26 mouse cellular contexts compared by ENCODE assay signal in genomic region chr3:133579671-133580070, GRCm38 (mm10). TPM values are rescaled to one million over a fixed set of nuclear protein-coding genes. Genes with fewer than 3 reads are reported as not detected.
DNase-seq lines count a peak whose midpoint lies in the region; ATAC-seq and TF ChIP-seq lines count a peak whose summit lies in the region.
"Had no signal": no experiment of that assay in that cellular context is flagged by ENCODE, and none has a peak within 500 bp of the region (broad histone marks: within the 10 kb centered on the region; RNA-seq: fewer than 3 reads in every experiment).

No protein-coding gene starts in this region.

- WGBS in kidney, embryonic 14.5 days, result 85% methylated on average over 9 of the region's 9 CpGs

- TF ChIP-seq EP300 in CH12.LX (IDR thresholded peaks at IDR 0.05; ENCODE audit: low read length) (no peak), ES-Bruce4 (IDR thresholded peaks at IDR 0.05; ENCODE audit: insufficient read depth, low read depth, low read length) (no peak)

- H3K27ac ChIP-seq in kidney, embryonic 14.5 days (ENCODE audit: low read depth, low read length), result no peak overlapping the region
- peak overlapping the region; percentile 93 for H3K27ac ChIP-seq in CH12.LX (ENCODE audit: insufficient read depth, low read depth)
- no peak overlapping the region for H3K27ac ChIP-seq in ES-Bruce4 (ENCODE audit: insufficient read depth, low read length)
- H3K27ac ChIP-seq: embryonic facial prominence, embryonic 13.5 days; forebrain, embryonic 12.5 days; forebrain, embryonic 15.5 days; heart, adult 2 months; heart, embryonic 10.5 days; heart, embryonic 13.5 days; hindbrain, embryonic 12.5 days; hindbrain, embryonic 15.5 days had no signal

- no peaks in the 10 kb centered on the region for H3K4me1 ChIP-seq in kidney, embryonic 14.5 days (ENCODE audit: control insufficient read depth, insufficient read depth, low read length)
- H3K4me1 ChIP-seq in CH12.LX (ENCODE audit: control insufficient read depth in 1 of 2, insufficient read depth in 2 of 2) (peaks cover 25 to 71% of the 10 kb centered on the region in 2 experiments), ES-Bruce4 (ENCODE audit: control insufficient read depth, insufficient read depth, low read length) (no peaks in the 10 kb centered on the region)
- H3K4me1 ChIP-seq: forebrain, embryonic 12.5 days; forebrain, embryonic 15.5 days; heart, embryonic 10.5 days; heart, embryonic 13.5 days; hindbrain, embryonic 12.5 days; hindbrain, embryonic 15.5 days had no signal

- DNase-seq in kidney, postnatal 25 days, result no peak
- DNase-seq in CH12.LX (ENCODE audit: extremely low read depth), result peak; percentile 81
- peak; percentile 20 for DNase-seq in splenic B cell, adult 2 months (ENCODE audit: low read depth, low spot score)
- DNase-seq in c-Kit-positive CD71-positive TER-119-positive erythroid progenitor cells, embryonic 14.5 days (ENCODE audit: low spot score), result no peak
- DNase-seq in cerebellum, adult 11 months, result no peak
- DNase-seq: adrenal gland, postnatal 10 days; adrenal gland, postnatal 36 days; B cell, adult 2 months; cerebellum, adult 18-20 months; cerebellum, adult 9-10 months; cerebellum, postnatal 25 days; gastrocnemius, postnatal 25 days; heart, adult 2 months; heart, postnatal 14 days had no signal

- no peak for TF ChIP-seq RAD21 in CH12.LX (IDR thresholded peaks at IDR 0.05; ENCODE audit: low read depth, low read length)

- no peak overlapping the region for H3K4me3 ChIP-seq in kidney, embryonic 14.5 days (ENCODE audit: low read length)
- H3K4me3 ChIP-seq in CH12.LX (replicated peaks in 1 of 3; ENCODE audit: low read depth in 2 of 3, low read length in 2 of 3, poor library complexity in 1 of 3) (peak overlapping the region in 2 of 3 experiments; percentile 12 to 40), ES-Bruce4 (ENCODE audit: low read depth, low read length) (0 out of 2 replicates have a peak overlapping the region, but pooled peaks have one; percentile 18)
- H3K4me3 ChIP-seq: embryonic facial prominence, embryonic 13.5 days; erythroblast, embryonic 14.5 days; forebrain, embryonic 12.5 days; forebrain, embryonic 15.5 days; heart, adult 2 months; heart, embryonic 10.5 days; heart, embryonic 13.5 days; hindbrain, embryonic 12.5 days; hindbrain, embryonic 15.5 days had no signal

- dilution Hi-C loops in CH12.LX (cut with MboI; ENCODE audit: extremely low pct_ligation_motif_present, extremely low pct_unique_long_range_greater_than_20kb, low sequenced_read_pairs), result no loop called here

- no peaks in the 10 kb centered on the region for H3K79me2 ChIP-seq in CH12.LX (replicated peaks; ENCODE audit: control insufficient read depth, extremely low read depth, insufficient read depth, poor library complexity, severe bottlenecking)

- no peak overlapping the region for H3K9ac ChIP-seq in kidney, embryonic 14.5 days (ENCODE audit: low read depth, low read length)
- H3K9ac ChIP-seq in CH12.LX (ENCODE audit: insufficient read depth, low read depth) (peak overlapping the region; percentile 27), ES-Bruce4 (ENCODE audit: low read depth, poor library complexity, severe bottlenecking) (no peak overlapping the region)
- H3K9ac ChIP-seq: embryonic facial prominence, embryonic 13.5 days; forebrain, embryonic 12.5 days; forebrain, embryonic 15.5 days; heart, embryonic 13.5 days; hindbrain, embryonic 12.5 days; hindbrain, embryonic 15.5 days had no signal

- 0 out of 2 replicates have a peak, but pooled peaks have one; percentile 16 for ATAC-seq in kidney, embryonic 14.5 days (ENCODE audit: low FRiP score, low TSS enrichment)
- ATAC-seq: forebrain, embryonic 15.5 days; Patski had no signal

- no peak overlapping the region for H3K4me2 ChIP-seq in kidney, embryonic 14.5 days (replicated peaks; ENCODE audit: low read depth, low read length)
- peak overlapping the region; percentile 35 for H3K4me2 ChIP-seq in CH12.LX (ENCODE audit: insufficient read depth, low read depth, poor library complexity, severe bottlenecking)
- H3K4me2 ChIP-seq: embryonic facial prominence, embryonic 13.5 days; forebrain, embryonic 12.5 days; forebrain, embryonic 15.5 days; heart, embryonic 13.5 days; hindbrain, embryonic 12.5 days; hindbrain, embryonic 15.5 days had no signal

- no peaks in the 10 kb centered on the region for H3K27me3 ChIP-seq in kidney, embryonic 14.5 days (ENCODE audit: control insufficient read depth, insufficient read depth, low read length)
- H3K27me3 ChIP-seq in CH12.LX (replicated peaks) (no peaks in the 10 kb centered on the region), ES-Bruce4 (ENCODE audit: control insufficient read depth, insufficient read depth, low read length, poor library complexity, severe bottlenecking) (no peaks in the 10 kb centered on the region)
- H3K27me3 ChIP-seq in splenic B cell, adult 2 months (ENCODE audit: control insufficient read depth, insufficient read depth, low read length, poor library complexity, severe bottlenecking), result no peaks in the 10 kb centered on the region
- H3K27me3 ChIP-seq: embryonic facial prominence, embryonic 13.5 days; forebrain, embryonic 12.5 days; forebrain, embryonic 15.5 days; heart, embryonic 13.5 days; hindbrain, embryonic 12.5 days; hindbrain, embryonic 15.5 days; Patski had no signal

- TF ChIP-seq POLR2A in CH12.LX (IDR thresholded peaks at IDR 0.05; ENCODE audit: low read depth, low read length) (peak; percentile 51), ES-Bruce4 (IDR thresholded peaks at IDR 0.05; ENCODE audit: insufficient read depth, low read length) (no peak)

- H3K9me3 ChIP-seq in kidney, embryonic 14.5 days (ENCODE audit: control insufficient read depth, low read length), result no peaks in the 10 kb centered on the region
- H3K9me3 ChIP-seq in CH12.LX (replicated peaks; ENCODE audit: low read length) (no peaks in the 10 kb centered on the region), ES-Bruce4 (replicated peaks; ENCODE audit: control insufficient read depth, insufficient read depth, low read length, poor library complexity, severe bottlenecking) (no peaks in the 10 kb centered on the region)
- H3K9me3 ChIP-seq: embryonic facial prominence, embryonic 13.5 days; forebrain, embryonic 12.5 days; forebrain, embryonic 15.5 days; G1E; heart, embryonic 10.5 days; heart, embryonic 13.5 days; hindbrain, embryonic 12.5 days; hindbrain, embryonic 15.5 days had no signal

- in situ Hi-C loops in CH12.LX (cut with MboI; ENCODE audit: low pct_ligation_motif_present, low pct_unique_long_range_greater_than_20kb, low sequenced_read_pairs), result loop anchor here (5.0 to 25.0 kb wide), 2 partner anchors 178 to 242 kb away; no protein-coding TSS in a partner anchor

- no peak for TF ChIP-seq CTCF in CH12.LX (conservative IDR thresholded peaks at IDR 0.05 in 1 of 2, IDR thresholded peaks at IDR 0.05 in 1 of 2; ENCODE audit: low read depth in 2 of 2, low read length in 2 of 2)
- no peak for TF ChIP-seq CTCF in ES-Bruce4 (IDR thresholded peaks at IDR 0.05; ENCODE audit: low read depth, low read length)

- H3K36me3 ChIP-seq in kidney, embryonic 14.5 days (ENCODE audit: control insufficient read depth, insufficient read depth, low read length), result no peaks in the 10 kb centered on the region
- no peaks in the 10 kb centered on the region for H3K36me3 ChIP-seq in CH12.LX (replicated peaks in 1 of 2; ENCODE audit: control insufficient read depth in 1 of 2, insufficient read depth in 1 of 2, low read length in 1 of 2)
- no peaks in the 10 kb centered on the region for H3K36me3 ChIP-seq in ES-Bruce4 (ENCODE audit: control insufficient read depth, insufficient read depth, low read length, poor library complexity, severe bottlenecking)
- H3K36me3 ChIP-seq in splenic B cell, adult 2 months (ENCODE audit: control insufficient read depth, insufficient read depth, low read length, poor library complexity, severe bottlenecking), result no peaks in the 10 kb centered on the region
- H3K36me3 ChIP-seq: embryonic facial prominence, embryonic 13.5 days; forebrain, embryonic 12.5 days; forebrain, embryonic 15.5 days; G1E; heart, embryonic 10.5 days; heart, embryonic 13.5 days; hindbrain, embryonic 12.5 days; hindbrain, embryonic 15.5 days had no signal

TF ChIP-seq in CH12.LX, 34 proteins besides CTCF, POLR2A, EP300 and RAD21:
- TF ChIP-seq KAT2A (IDR thresholded peaks at IDR 0.05; ENCODE audit: insufficient replicate concordance, low read length), result no peak
- no peak for TF ChIP-seq MAZ (IDR thresholded peaks at IDR 0.05; ENCODE audit: low read depth, low read length)
- no peak for TF ChIP-seq MXI1 (IDR thresholded peaks at IDR 0.05; ENCODE audit: low read depth, low read length)
- TF ChIP-seq ZC3H11A (IDR thresholded peaks at IDR 0.05; ENCODE audit: low read depth, low read length), result no peak
- TF ChIP-seq MYC (IDR thresholded peaks at IDR 0.05; ENCODE audit: low read depth, low read length), result no peak

RNA-seq across cellular contexts. Expression of gene Tet2, which starts 34.7 kb away (rescaled TPM):
- polyA plus RNA-seq in kidney, embryonic 14.5 days (2014; fragmentation: Nextera tagmentation; extraction: Ambion mirVana), result 20.2 and 24.8 TPM in 2 replicates
- total RNA-seq in CH12.LX (2012; rRNA removed), result 59.1 and 78.5 TPM in 2 replicates
- total RNA-seq in CH12.LX (2014; rRNA removed), result 49.7 and 51.3 TPM in 2 replicates
- polyA plus RNA-seq in CH12.LX (2012; ENCODE audit: insufficient read length, low read depth), result 38.5 and 39.6 TPM in 2 replicates
- 59.1 and 62.6 TPM in 2 replicates for polyA plus RNA-seq in ES-Bruce4 (2011; ENCODE audit: insufficient read depth, insufficient read length, low read depth, missing spikeins)

Comparison
In these comparisons a context has a peak if more than half of its experiments do, and no peak if none do; other contexts are left out.
1. DNase-seq: peak in CH12.LX (single experiment) and splenic B cell, adult 2 months (single experiment); none in kidney, postnatal 25 days (0 of 2), c-Kit-positive CD71-positive TER-119-positive erythroid progenitor cells, embryonic 14.5 days (single experiment) and cerebellum, adult 11 months (single experiment).